Mouse (Mus musculus): ENCODE results near the gene Tspear.

DNA sequence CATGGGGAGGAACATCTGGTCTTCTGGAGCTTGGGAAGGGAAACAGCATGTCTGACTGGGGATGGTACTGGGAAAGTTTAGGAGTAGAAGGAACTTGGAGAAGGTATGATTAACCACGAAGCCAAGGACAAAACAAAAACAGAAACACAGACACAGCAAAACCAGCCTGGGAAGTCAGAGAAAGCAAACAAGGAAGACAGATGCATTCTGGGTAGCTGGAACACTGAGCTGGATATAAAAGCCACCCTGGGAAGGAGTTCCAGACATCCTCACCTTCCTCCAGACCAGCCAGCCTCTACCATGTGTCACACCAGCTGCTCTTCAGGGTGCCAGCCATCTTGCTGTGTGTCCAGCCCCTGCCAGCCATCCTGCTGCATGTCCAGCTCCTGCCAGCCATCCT lies 29.1 kb downstream of the Tspear start, which contains the start of gene Gm10142:
- TF ChIP-seq CTCF (IDR thresholded peaks at IDR 0.05; ENCODE audit: extremely low read depth, insufficient read depth, insufficient read length, insufficient replicate concordance) (no peak), POLR2A (IDR thresholded peaks at IDR 0.05; ENCODE audit: low read depth, low read length) (no peak)
